Mouse (Mus musculus): ENCODE measurements around the gene Pcyt1b. TPM values are rescaled to one million over a fixed set of nuclear protein-coding genes. Genes with fewer than 3 reads are reported as not detected.

The Pcyt1b gene
- polyA plus RNA-seq, 1 experiment from 2014 or later: 0.69 TPM

DNA sequence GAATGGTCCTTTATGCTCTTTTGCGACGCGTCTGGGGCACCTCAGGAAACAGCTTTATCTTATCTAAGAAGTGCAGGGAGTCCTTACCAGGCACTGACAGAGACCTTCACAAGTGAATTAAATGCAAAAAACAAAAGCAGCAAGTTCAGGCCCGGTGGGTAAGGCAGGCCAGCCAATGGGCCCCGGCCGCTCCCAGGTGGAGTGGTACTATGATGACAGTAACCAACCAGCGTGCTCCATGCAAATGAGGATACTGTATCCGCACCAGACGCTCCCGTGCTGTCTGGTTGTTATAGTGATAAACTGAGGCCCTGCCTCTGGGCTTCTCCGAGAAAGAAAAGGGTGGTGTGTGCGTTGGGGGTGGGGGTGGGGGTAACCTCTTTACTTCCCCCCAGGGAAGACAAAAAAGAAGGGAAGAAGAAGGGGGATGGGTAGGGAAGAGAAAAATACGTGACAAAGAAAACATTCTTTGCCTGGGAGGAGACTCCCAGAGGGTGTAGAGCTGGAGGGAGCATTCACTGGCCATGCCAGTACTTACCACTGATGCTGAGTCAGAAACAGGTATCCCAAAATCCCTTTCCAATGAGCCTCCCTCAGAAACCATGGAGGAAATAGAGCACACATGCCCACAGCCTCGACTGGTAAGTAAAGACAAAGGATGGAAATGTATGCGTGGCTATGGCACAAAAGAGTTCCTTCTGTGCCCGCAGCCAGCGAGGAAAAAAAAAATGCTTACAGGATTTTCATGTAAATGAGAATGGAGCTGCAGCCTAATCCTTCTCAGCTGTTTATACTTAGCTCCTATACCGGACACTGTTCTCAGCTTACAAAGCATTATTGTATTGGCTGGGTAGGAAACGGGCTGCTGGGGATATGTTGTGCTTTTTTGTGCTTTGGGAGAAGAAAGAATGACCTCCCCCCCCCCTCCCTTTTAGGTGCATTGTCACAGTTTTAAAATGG, 20.5 kb downstream of the Pcyt1b start:
- no peaks in the 10 kb centered on the region for H3K9me3 ChIP-seq (replicated peaks)
- no peak overlapping the region for H3K9ac ChIP-seq
- H3K27ac ChIP-seq: peak overlapping the region; percentile 27; the same call in 1 of the 2 replicates
- WGBS: 9% methylated on average over 19 of the region's 19 CpGs
- no peaks in the 10 kb centered on the region for H3K27me3 ChIP-seq
- no peaks in the 10 kb centered on the region for H3K36me3 ChIP-seq
- H3K4me1 ChIP-seq (replicated peaks): peaks cover 3% of the 10 kb centered on the region; the same call in 1 of the 2 replicates
- H3K4me3 ChIP-seq: peak overlapping the region; percentile 43
- peak overlapping the region; percentile 71 for H3K4me2 ChIP-seq
- ATAC-seq (replicated peaks; ENCODE audit: insufficient number of reproducible peaks, insufficient read depth, low FRiP score, low read depth): peak; percentile 93

DNA sequence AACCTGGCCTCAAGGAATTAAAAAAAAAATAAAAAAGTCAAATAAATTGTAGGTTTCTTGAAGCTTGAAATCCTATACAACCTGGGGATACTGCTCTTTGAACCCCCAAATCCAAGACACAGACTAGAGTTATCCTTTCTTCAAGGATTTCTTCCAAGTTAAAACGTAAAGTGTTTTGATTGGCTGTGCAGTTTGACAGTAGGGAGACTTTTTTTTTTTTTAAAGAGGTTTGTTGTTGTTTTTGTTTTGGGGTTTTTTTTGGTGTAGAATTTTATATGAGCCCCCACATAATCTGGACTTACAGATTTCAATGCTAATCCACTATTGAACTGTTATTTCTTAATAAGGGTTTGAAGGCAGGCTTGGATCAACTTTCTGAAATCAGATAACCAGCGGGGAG, 21.6 kb downstream of the Pcyt1b start:
- H3K9me3 ChIP-seq (replicated peaks): no peaks in the 10 kb centered on the region
- H3K36me3 ChIP-seq: no peaks in the 10 kb centered on the region
- no peak for ATAC-seq (replicated peaks; ENCODE audit: insufficient number of reproducible peaks, insufficient read depth, low FRiP score, low read depth)
- no peak overlapping the region for H3K9ac ChIP-seq
- no peaks in the 10 kb centered on the region for H3K27me3 ChIP-seq
- H3K4me1 ChIP-seq (replicated peaks): peaks cover 3% of the 10 kb centered on the region; the same call in 1 of the 2 replicates
- 72% methylated on average over 2 of the region's 2 CpGs for WGBS
- peak overlapping the region; percentile 71; the same call in 1 of the 2 replicates for H3K4me2 ChIP-seq
- H3K4me3 ChIP-seq: no peak overlapping the region
- H3K27ac ChIP-seq: no peak overlapping the region

DNA sequence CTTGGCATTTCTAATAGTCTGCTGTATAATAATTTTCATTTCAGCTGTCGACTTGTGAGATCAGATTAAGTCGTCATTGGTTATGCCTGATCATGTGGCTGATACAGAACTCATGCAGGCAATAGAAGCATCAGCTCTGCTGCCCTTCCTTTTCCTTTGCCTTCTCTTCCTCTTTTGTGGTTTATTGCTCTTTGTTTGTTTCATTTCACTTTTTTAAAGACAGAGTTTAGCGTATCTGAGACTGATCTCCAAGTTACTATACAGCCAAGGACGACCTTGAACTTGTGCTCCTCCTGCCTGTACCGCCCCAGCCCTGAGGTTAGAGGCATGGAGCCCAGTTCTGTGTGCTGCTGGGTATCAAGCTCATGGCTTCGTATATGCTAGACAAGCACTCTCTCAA, 34.6 kb downstream of the Pcyt1b start:
- Histone ChIP-seq H3K9ac (no peak overlapping the region), H3K27me3 (no peaks in the 10 kb centered on the region), H3K27ac (no peak overlapping the region), H3K36me3 (no peaks in the 10 kb centered on the region), H3K9me3 (replicated peaks) (no peaks in the 10 kb centered on the region), H3K4me1 (replicated peaks) (no peaks in the 10 kb centered on the region), H3K4me2 (no peak overlapping the region), H3K4me3 (no peak overlapping the region)
- ATAC-seq (replicated peaks; ENCODE audit: insufficient number of reproducible peaks, insufficient read depth, low FRiP score, low read depth): no peak
- 78% methylated on average over 6 of the region's 6 CpGs for WGBS

DNA sequence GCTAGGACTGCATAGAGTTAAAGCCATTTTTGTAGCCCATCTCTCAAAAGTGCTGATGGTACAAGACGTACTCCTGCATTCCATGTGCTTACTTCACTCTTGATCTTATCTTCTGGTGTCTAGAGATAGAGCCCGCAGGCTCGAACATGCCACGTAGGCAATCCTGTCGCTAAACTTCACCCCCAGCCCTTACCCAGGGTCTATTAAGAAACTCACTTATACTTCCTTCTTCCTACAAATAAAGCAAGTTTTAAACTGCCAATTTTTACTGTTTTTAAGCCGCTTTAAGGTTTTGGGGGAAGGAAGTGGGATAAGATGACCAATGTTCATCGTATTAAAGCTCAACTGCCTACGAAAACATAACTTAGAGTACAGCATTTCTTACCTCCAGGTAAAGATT, 36.0 kb downstream of the Pcyt1b start:
- H3K27me3 ChIP-seq: no peaks in the 10 kb centered on the region
- no peaks in the 10 kb centered on the region for H3K36me3 ChIP-seq
- no peak overlapping the region for H3K9ac ChIP-seq
- H3K27ac ChIP-seq: no peak overlapping the region
- no peaks in the 10 kb centered on the region for H3K4me1 ChIP-seq (replicated peaks)
- ATAC-seq (replicated peaks; ENCODE audit: insufficient number of reproducible peaks, insufficient read depth, low FRiP score, low read depth): no peak
- no peaks in the 10 kb centered on the region for H3K9me3 ChIP-seq (replicated peaks)
- H3K4me2 ChIP-seq: no peak overlapping the region
- no peak overlapping the region for H3K4me3 ChIP-seq
- 59% methylated on average over 8 of the region's 8 CpGs for WGBS

DNA sequence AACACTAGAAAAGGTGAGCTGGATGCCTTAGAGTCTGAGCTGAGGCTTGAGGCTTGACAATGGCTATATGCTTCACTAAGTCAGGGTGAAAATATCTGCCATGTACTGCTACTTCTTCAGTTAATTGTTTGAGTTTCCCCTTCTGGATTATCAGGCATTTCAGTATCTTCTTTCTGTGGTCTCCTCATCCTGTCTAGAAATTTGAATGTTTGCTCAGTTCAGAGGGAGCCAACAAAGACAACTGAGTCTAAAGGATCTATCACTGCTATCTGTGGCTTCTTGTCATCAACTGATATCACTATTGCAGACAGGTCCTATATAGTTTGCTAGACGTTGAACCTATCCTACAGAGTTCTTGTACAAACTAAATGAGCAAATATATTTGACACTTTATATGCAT, 42.9 kb downstream of the Pcyt1b start:
- H3K27me3 ChIP-seq: no peaks in the 10 kb centered on the region
- 0 out of 2 replicates have a peak, but pooled peaks cover 6% of the 10 kb centered on the region for H3K4me1 ChIP-seq (replicated peaks)
- no peak overlapping the region for H3K4me3 ChIP-seq
- no peaks in the 10 kb centered on the region for H3K9me3 ChIP-seq (replicated peaks)
- no peak overlapping the region for H3K9ac ChIP-seq
- H3K4me2 ChIP-seq: no peak overlapping the region
- no peak for ATAC-seq (replicated peaks; ENCODE audit: insufficient number of reproducible peaks, insufficient read depth, low FRiP score, low read depth)
- no peaks in the 10 kb centered on the region for H3K36me3 ChIP-seq
- 38% methylated on average over 1 of the region's 1 CpGs for WGBS
- no peak overlapping the region for H3K27ac ChIP-seq

DNA sequence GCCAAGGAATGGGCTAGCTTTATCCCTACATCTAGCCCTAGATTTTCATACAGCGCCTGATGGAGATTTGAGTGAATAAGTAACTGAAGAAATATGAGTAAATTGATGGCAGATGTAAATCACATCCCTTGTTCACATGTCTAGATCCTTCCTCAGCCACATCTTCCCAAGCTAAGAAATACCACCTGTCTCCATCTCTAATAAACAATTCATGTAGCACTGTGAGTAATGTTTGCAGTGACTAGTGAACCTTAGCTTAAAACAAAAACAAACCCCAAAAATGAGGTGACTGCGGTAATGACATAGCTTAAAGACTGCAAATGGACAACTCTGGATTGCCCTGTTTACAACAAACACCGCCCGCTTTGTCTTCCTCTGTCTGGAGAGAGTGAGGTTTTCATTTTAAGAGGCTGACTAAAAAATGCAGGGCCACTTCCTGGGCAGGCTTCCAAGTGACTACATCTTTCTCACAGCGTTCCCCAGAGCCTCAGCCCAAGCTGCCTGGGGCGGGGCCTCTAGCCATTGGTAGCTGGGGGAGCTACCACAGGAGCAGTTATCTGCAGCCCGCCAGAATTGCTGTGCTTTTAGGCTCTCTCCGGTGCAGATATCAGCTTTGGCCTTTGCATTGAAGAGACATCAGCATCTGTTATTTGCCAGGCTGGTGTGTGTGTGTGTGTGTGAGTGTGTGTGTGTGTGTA, 46.0 kb downstream of the Pcyt1b start:
- no peak; the same call in 1 of the 2 replicates for ATAC-seq (replicated peaks; ENCODE audit: insufficient number of reproducible peaks, insufficient read depth, low FRiP score, low read depth)
- Histone ChIP-seq H3K9ac (no peak overlapping the region), H3K36me3 (no peaks in the 10 kb centered on the region), H3K4me2 (peak overlapping the region; percentile 41), H3K27ac (no peak overlapping the region), H3K4me1 (replicated peaks) (0 out of 2 replicates have a peak, but pooled peaks cover 6% of the 10 kb centered on the region), H3K27me3 (no peaks in the 10 kb centered on the region), H3K4me3 (no peak overlapping the region), H3K9me3 (replicated peaks) (no peaks in the 10 kb centered on the region)
- 33% methylated on average over 8 of the region's 8 CpGs for WGBS

DNA sequence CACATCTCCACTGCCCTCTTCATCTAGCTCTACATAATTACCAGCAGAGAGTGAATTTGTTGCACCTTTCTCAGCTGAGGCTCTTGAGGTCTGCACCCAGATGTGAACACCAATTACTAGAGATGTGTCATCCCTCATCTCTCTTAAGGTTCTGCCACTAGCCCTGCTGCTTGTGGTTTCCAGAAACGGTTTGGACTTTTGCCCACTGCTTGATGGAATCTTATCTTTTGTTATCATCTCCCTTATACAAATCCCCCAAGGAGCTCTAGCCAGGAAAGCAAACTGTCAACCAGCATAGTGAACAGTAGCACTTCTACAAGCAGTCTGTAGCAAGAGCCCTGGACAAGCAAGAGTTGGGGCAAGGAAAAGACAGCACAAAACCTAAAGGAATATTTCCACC, 57.9 kb downstream of the Pcyt1b start:
- Histone ChIP-seq H3K9me3 (replicated peaks) (no peaks in the 10 kb centered on the region), H3K4me2 (no peak overlapping the region), H3K9ac (no peak overlapping the region), H3K36me3 (no peaks in the 10 kb centered on the region), H3K27ac (no peak overlapping the region), H3K27me3 (no peaks in the 10 kb centered on the region), H3K4me3 (no peak overlapping the region), H3K4me1 (replicated peaks) (no peaks in the 10 kb centered on the region)
- 37% methylated on average over 1 of the region's 1 CpGs for WGBS
- no peak for ATAC-seq (replicated peaks; ENCODE audit: insufficient number of reproducible peaks, insufficient read depth, low FRiP score, low read depth)

DNA sequence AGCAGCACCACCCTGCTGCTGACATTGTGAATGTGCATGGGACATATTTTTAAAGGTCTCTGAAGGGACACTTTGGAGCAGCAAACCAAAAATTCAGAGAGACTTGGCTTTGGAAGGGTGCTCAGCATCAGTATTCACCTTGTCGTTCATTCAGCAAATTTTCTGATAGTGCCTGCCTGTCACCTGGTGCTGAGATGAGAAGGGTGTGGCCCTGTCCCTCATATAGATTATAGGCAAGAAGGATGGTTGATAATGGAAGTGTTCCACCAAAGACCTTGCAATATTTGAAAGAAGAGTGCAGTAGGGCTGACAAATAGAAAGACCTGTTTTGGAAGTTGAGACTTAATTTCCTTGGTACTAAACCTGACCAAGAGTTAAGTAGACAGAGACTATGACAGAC, 74.9 kb downstream of the Pcyt1b start:
- H3K9ac ChIP-seq: no peak overlapping the region
- H3K9me3 ChIP-seq (replicated peaks): no peaks in the 10 kb centered on the region
- no peaks in the 10 kb centered on the region for H3K27me3 ChIP-seq
- H3K4me3 ChIP-seq: no peak overlapping the region
- H3K4me2 ChIP-seq: no peak overlapping the region
- H3K4me1 ChIP-seq (replicated peaks): no peaks in the 10 kb centered on the region
- no peaks in the 10 kb centered on the region for H3K36me3 ChIP-seq
- WGBS: 81% methylated on average over 1 of the region's 1 CpGs
- H3K27ac ChIP-seq: no peak overlapping the region
- no peak for ATAC-seq (replicated peaks; ENCODE audit: insufficient number of reproducible peaks, insufficient read depth, low FRiP score, low read depth)

DNA sequence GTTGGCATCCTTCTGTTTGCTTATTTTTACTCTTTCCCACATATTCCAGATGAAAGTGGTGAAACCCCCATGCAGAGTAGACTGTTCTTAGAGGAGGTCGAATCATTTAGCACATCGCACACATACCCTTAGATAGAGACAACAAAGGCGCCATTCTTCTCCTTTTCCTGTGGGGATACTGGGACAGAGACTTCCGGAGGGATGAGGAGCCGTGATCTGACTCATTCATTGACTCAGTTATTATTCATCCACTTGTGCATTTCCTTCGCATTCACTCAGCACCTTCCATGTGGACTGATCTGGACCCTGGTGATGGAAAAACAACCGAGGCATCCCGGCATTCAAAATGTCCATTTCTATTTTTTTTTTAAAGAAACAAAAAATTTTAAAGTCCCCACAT, 76.2 kb downstream of the Pcyt1b start:
- 74% methylated on average over 8 of the region's 8 CpGs for WGBS
- no peak overlapping the region for H3K27ac ChIP-seq
- ATAC-seq (replicated peaks; ENCODE audit: insufficient number of reproducible peaks, insufficient read depth, low FRiP score, low read depth): no peak
- no peaks in the 10 kb centered on the region for H3K36me3 ChIP-seq
- H3K9ac ChIP-seq: no peak overlapping the region
- no peak overlapping the region for H3K4me2 ChIP-seq
- H3K9me3 ChIP-seq (replicated peaks): no peaks in the 10 kb centered on the region
- H3K4me1 ChIP-seq (replicated peaks): no peaks in the 10 kb centered on the region
- H3K4me3 ChIP-seq: no peak overlapping the region
- H3K27me3 ChIP-seq: no peaks in the 10 kb centered on the region

DNA sequence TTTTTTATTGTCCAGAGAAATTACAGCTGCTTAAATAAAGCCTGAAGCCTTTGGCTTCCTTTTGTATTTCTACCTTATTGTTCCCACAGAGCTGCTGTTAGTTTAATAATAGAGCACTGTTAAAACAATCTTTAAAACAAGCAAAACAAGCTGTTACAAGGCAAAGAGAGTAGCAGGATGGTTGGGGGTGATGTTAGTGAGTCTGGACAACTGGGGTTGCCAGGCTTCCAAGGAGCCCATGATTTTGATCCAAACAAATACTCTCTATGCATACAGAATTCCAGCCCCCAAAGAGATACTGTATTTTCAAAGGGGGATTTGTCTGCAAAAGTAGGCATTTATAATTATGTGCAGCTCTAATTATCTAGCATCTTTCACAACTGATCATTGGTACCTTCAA, 77.7 kb downstream of the Pcyt1b start:
- no peak overlapping the region for H3K27ac ChIP-seq
- ATAC-seq (replicated peaks; ENCODE audit: insufficient number of reproducible peaks, insufficient read depth, low FRiP score, low read depth): no peak
- no peak overlapping the region for H3K4me2 ChIP-seq
- H3K4me1 ChIP-seq (replicated peaks): no peaks in the 10 kb centered on the region
- no peak overlapping the region for H3K4me3 ChIP-seq
- H3K9ac ChIP-seq: no peak overlapping the region
- no peaks in the 10 kb centered on the region for H3K36me3 ChIP-seq
- H3K9me3 ChIP-seq (replicated peaks): no peaks in the 10 kb centered on the region
- H3K27me3 ChIP-seq: no peaks in the 10 kb centered on the region

DNA sequence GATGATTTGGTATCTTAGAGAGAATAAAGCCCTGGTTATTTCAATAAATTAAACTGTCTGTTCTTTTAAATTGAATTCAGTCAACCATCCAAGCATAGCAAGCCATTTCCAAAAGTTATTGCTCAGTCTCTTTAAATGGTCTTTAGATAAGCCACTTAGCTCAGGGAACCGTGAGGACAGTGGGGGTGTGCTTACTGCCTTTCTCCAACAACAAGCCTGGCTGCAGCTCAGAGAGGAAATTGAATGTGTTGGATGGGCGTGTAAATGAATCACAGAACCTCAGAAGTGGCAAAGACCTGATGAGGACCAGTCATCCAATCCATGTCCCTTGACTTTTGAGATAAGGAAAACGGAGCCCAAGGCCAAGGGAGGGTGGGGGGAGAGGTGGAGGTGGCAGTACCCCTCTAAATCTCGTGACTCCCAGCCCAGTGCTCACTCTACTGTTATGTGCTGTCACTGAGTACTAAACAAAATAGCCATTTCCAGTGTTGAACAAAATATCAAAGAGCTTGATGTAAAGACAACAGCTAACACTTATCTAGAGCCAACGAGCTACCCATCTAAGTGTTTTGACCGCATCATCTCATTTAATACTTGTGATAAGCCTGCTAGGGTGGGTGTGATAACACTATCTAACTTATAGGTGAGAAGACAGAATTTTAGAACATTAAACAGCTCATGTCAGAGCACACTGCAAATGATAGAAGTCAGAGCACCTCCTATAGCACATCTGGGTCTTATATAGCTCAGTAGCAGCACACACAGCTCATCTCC, 78.5 kb downstream of the Pcyt1b start:
- H3K4me1 ChIP-seq (replicated peaks): no peaks in the 10 kb centered on the region
- no peak overlapping the region for H3K4me3 ChIP-seq
- H3K27me3 ChIP-seq: no peaks in the 10 kb centered on the region
- H3K4me2 ChIP-seq: no peak overlapping the region
- H3K36me3 ChIP-seq: no peaks in the 10 kb centered on the region
- H3K9me3 ChIP-seq (replicated peaks): no peaks in the 10 kb centered on the region
- no peak for ATAC-seq (replicated peaks; ENCODE audit: insufficient number of reproducible peaks, insufficient read depth, low FRiP score, low read depth)
- H3K9ac ChIP-seq: no peak overlapping the region
- 47% methylated on average over 6 of the region's 6 CpGs for WGBS
- H3K27ac ChIP-seq: no peak overlapping the region

Measured in heart, embryonic 15.5 days (tissue).